Mouse (Mus musculus) myocyte (in vitro differentiated cells): ENCODE measurements around the gene Trpm1.

ENCODE experiments used
- CEBPB ChIP-seq: IDR thresholded peaks from 2 replicates; pipeline ENCODE4 v1.6.1; 2011; ENCODE audit warnings: mild to moderate bottlenecking, moderate library complexity; ENCODE audit not compliant: poor library complexity, insufficient read depth, severe bottlenecking
- E2F4 ChIP-seq: IDR thresholded peaks from one replicate; pipeline ENCODE4 v1.6.1; 2011; ENCODE audit warnings: mild to moderate bottlenecking, control low read depth, moderate library complexity; ENCODE audit not compliant: insufficient read depth
- MYOG ChIP-seq, 3 experiments: IDR thresholded peaks; one replicate each; pipeline ENCODE4 v1.6.1; 2011; ENCODE audit warnings: control low read depth in 2 of 3, low read depth in 2 of 3, mild to moderate bottlenecking in 2 of 3; ENCODE audit not compliant: insufficient read length in 2 of 3, control insufficient read depth in 1 of 3, insufficient read depth in 1 of 3
- POLR2A ChIP-seq: IDR thresholded peaks from one replicate; pipeline ENCODE4 v1.6.1; 2011; ENCODE audit warnings: low read depth, mild to moderate bottlenecking, control low read depth, moderate library complexity; ENCODE audit not compliant: insufficient read length
- POLR2AphosphoS2 ChIP-seq: IDR thresholded peaks from one replicate; pipeline ENCODE4 v1.6.1; 2011; ENCODE audit warnings: low read depth, control low read depth; ENCODE audit not compliant: insufficient read length
- TCF12 ChIP-seq: IDR thresholded peaks from one replicate; pipeline ENCODE4 v1.6.1; 2011; ENCODE audit warnings: mild to moderate bottlenecking, control low read depth; ENCODE audit not compliant: poor library complexity, insufficient read depth, severe bottlenecking

GRCm38 (mm10) chr7:64214066-64214465, 60.4 kb downstream of the Trpm1 start:
- TF ChIP-seq TCF12 (no peak), POLR2AphosphoS2 (no peak), CEBPB (no peak), POLR2A (no peak), MYOG (IDR thresholded peaks at IDR 0.05; ENCODE audit: control insufficient read depth in 1 of 3, insufficient read depth in 1 of 3, insufficient read length in 2 of 3, low read depth in 2 of 3) (no peak), E2F4 (no peak)
